Mouse (Mus musculus) lung, embryonic 14.5 days (tissue): Measurements from ENCODE around the gene Asb8. TPM values are rescaled to one million over a fixed set of nuclear protein-coding genes. Genes with fewer than 3 reads are reported as not detected.

Experiments
- ATAC-seq: fragments of 200-750 bp; cut with Nextera tagmentation; 2 replicates; pipeline ENCODE4 v1.8.0; 2017; ENCODE audit warnings: mild to moderate bottlenecking, moderate TSS enrichment, moderate library complexity; ENCODE audit not compliant: insufficient read depth
- DNase-seq: peaks from one replicate; pipeline ENCODE4 v3.0.0-alpha.2; 2015
- H3K27ac ChIP-seq: fragments of 300-500 bp; sonication (generic); 2 replicates; pipeline ENCODE4 v1.5.1; 2014; ENCODE audit warnings: low read depth, mild to moderate bottlenecking, moderate library complexity
- H3K27me3 ChIP-seq: fragments of 300-500 bp; sonication (generic); 2 replicates; pipeline ENCODE4 v1.6.1; 2014; ENCODE audit warnings: low read length, control low read depth; ENCODE audit not compliant: insufficient read depth
- H3K36me3 ChIP-seq: fragments of 300-500 bp; sonication (generic); 2 replicates; pipeline ENCODE4 v1.6.1; 2014; ENCODE audit warnings: control low read depth; ENCODE audit not compliant: insufficient read depth
- H3K4me1 ChIP-seq: fragments of 300-500 bp; sonication (generic); 2 replicates; pipeline ENCODE4 v1.6.1; 2014; ENCODE audit warnings: antibody characterized with exemption, control low read depth; ENCODE audit not compliant: insufficient read depth
- H3K4me2 ChIP-seq: fragments of 300-500 bp; sonication (generic); 2 replicates; pipeline ENCODE4 v1.6.1; 2014; ENCODE audit warnings: mild to moderate bottlenecking
- H3K4me3 ChIP-seq: fragments of 300-500 bp; sonication (generic); 2 replicates; pipeline ENCODE4 v1.5.1; 2014; ENCODE audit warnings: low read depth, low read length
- H3K9ac ChIP-seq: fragments of 300-500 bp; sonication (generic); 2 replicates; pipeline ENCODE4 v1.6.1; 2014
- H3K9me3 ChIP-seq: fragments of 300-500 bp; sonication (generic); 2 replicates; pipeline ENCODE4 v1.6.1; 2016; ENCODE audit warnings: low read depth, low read length, control low read depth
- CTCF ChIP-seq: IDR thresholded peaks from 2 replicates; pipeline ENCODE4 v1.5.1; 2016; ENCODE audit warnings: antibody characterized with exemption, low read depth
- WGBS: fragments of 180-500 bp; shearing (Covaris S2); extraction: QIAGEN DNeasy Blood & Tissue Kit; methylation state at CpG from one replicate; pipeline ENCODE4 v1.1.7; 2014; 5-methylcytosine and 5-hydroxymethylcytosine counted together
- polyA plus RNA-seq: library from polyadenylated mRNA; unstranded; fragments of >200 nt; fragmentation: Nextera tagmentation; extraction: Ambion mirVana; gene quantifications from 2 replicates; pipeline ENCODE4 v1.2.1, GENCODE M21; 2014

Asb8 gene
- polyA plus RNA-seq, 1 experiment from 2014 or later, result 48.7 TPM

DNA sequence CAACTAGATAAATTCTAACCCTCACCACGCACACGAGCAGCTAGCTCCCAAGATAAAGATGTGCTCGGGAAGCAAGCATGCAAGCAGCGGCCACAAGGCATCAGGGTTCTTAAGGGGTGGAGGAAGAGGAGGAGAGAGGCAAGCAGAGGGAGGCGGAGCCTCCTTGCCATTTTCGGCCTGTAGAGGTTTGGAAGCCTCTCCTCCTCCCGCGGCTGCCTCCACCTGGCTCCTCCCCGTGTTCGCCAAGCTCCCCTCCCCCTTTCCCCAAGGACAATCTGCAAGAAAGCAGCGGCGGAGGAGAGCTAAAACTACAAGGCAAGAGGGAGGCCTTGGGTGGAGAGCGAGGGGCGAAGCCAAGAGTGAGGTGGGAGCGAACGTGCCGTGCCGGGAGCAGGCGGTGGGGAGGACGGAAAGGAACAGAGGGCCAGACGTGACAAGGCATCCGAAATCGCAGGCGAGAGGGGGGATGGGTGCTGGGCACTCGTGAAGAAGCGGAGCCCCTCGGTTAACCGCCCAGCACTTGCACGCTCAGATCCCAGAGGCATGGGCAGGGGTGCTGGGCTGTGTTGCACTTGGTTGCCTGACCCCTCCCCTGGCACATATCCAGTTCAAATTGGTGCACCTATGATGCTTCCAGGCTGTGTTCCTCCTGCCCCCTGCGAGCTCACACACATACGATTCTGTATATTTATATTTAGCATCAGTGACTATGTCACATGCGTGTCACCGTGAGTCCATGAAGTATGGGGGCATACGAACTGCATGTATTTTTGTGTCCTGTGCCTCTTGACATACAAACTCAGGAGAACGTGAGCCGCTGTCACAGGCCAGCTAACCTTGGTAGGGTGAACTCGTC lies 56.9 kb downstream of the Asb8 start:
- H3K9ac ChIP-seq, result peak overlapping the region; percentile 66
- no peaks in the 10 kb centered on the region for H3K9me3 ChIP-seq
- H3K27me3 ChIP-seq, result 0 out of 2 replicates have a peak, but pooled peaks cover 3% of the 10 kb centered on the region
- 1% methylated on average over 37 of the region's 37 CpGs for WGBS
- ATAC-seq (peak; percentile 96), DNase-seq (peak; percentile 88)
- peak overlapping the region; percentile 62 for H3K4me3 ChIP-seq
- peak overlapping the region; percentile 78 for H3K4me2 ChIP-seq
- no peaks in the 10 kb centered on the region for H3K4me1 ChIP-seq
- no peaks in the 10 kb centered on the region; the same call in 1 of the 2 replicates for H3K36me3 ChIP-seq
- no peak for TF ChIP-seq CTCF
- peak overlapping the region; percentile 59; the same call in 1 of the 2 replicates for H3K27ac ChIP-seq

DNA sequence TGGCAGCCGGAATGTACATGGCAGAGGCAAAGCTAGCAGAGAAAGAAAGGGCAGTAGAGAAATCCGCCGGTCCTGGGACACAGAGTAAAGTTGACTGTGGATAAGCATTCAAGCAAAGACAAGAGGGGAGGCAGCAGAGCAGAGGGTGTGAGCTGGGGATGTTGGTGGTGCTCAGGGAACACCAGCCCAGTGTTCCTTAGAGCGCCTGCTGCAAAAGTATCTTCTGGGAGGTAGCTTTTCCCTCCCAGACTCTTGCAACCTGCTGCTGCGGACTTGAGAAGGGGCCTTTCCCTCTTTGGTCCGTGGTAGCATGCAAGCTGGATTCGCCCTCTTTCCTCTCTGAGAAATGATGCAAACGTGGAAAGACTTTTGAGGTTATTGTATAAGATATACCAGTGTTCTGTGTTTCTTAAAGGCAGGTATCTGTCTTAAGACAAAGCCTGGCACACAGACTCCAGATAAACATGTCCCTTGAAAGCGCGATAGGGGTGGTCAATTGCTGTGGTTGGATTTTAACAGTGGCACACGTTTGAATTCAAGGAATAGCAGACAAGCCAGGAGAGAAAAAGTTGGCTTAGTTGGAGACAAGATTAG lies 57.6 kb downstream of the Asb8 start:
- TF ChIP-seq CTCF, result no peak
- no peaks in the 10 kb centered on the region for H3K4me1 ChIP-seq
- 36% methylated on average over 11 of the region's 11 CpGs for whole genome bisulfite sequencing
- no peaks in the 10 kb centered on the region for H3K9me3 ChIP-seq
- H3K36me3 ChIP-seq, result no peaks in the 10 kb centered on the region; the same call in 1 of the 2 replicates
- H3K27ac ChIP-seq, result no peak overlapping the region
- H3K27me3 ChIP-seq, result 0 out of 2 replicates have a peak, but pooled peaks cover 3% of the 10 kb centered on the region
- H3K4me2 ChIP-seq, result peak overlapping the region; percentile 78
- peak overlapping the region; percentile 66 for H3K9ac ChIP-seq
- peak overlapping the region; percentile 62 for H3K4me3 ChIP-seq
- ATAC-seq, result peak; percentile 21; the same call in 1 of the 2 replicates
- DNase-seq, result no peak

DNA sequence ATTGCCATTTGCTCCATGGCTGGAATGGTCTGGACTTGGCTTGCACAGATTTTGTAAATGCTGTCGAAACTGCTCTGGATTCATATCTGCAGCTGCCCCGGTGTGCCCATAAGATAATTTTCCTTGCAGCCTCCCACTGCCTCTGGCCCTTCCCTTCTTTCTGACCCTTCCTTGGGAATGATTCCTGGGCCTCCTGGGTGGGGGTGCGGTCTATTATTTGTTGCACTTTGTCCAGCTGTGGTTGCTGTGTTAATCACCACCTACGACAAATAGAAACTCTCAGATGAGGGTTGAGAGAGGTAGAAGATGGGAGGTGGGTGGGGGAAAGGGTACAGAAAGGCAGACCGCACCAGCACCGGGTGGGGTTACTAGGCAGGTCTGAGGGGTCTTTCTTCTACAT lies 58.2 kb downstream of the Asb8 start:
- H3K27me3 ChIP-seq, result 0 out of 2 replicates have a peak, but pooled peaks cover 3% of the 10 kb centered on the region
- no peak overlapping the region for H3K4me2 ChIP-seq
- ATAC-seq (no peak), DNase-seq (no peak)
- H3K4me3 ChIP-seq, result no peak overlapping the region
- H3K9ac ChIP-seq, result no peak overlapping the region
- no peaks in the 10 kb centered on the region for H3K9me3 ChIP-seq
- no peak for TF ChIP-seq CTCF
- 76% methylated on average over 6 of the region's 6 CpGs for WGBS
- no peak overlapping the region for H3K27ac ChIP-seq
- H3K36me3 ChIP-seq, result no peaks in the 10 kb centered on the region; the same call in 1 of the 2 replicates
- no peaks in the 10 kb centered on the region for H3K4me1 ChIP-seq

DNA sequence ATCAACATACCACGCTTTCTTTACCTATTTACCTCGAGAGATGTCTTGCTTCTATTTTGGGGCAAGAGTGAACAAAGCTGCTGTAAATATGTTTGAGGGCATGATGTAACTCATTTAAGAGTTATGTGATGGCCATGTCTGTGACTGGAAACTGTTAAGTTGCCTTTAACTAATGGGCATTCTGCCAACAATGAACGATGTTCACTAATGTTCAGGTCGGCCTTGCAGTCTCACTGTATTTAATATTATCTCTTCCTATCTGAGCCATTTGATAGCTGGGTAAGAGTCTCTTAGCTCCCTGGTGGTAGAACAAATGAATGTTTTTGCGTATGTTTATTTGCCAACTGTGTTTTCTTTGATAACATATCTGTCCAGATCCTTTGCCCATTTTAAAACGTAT lies 58.9 kb downstream of the Asb8 start:
- no peaks in the 10 kb centered on the region for H3K9me3 ChIP-seq
- 0 out of 2 replicates have a peak, but pooled peaks cover 3% of the 10 kb centered on the region for H3K27me3 ChIP-seq
- no peaks in the 10 kb centered on the region for H3K36me3 ChIP-seq
- no peak for ATAC-seq
- WGBS, result 56% methylated on average over 6 of the region's 6 CpGs
- H3K9ac ChIP-seq, result no peak overlapping the region
- DNase-seq, result no peak
- no peak overlapping the region for H3K4me2 ChIP-seq
- H3K4me3 ChIP-seq, result no peak overlapping the region
- TF ChIP-seq CTCF, result no peak
- H3K4me1 ChIP-seq, result no peaks in the 10 kb centered on the region
- H3K27ac ChIP-seq, result no peak overlapping the region

DNA sequence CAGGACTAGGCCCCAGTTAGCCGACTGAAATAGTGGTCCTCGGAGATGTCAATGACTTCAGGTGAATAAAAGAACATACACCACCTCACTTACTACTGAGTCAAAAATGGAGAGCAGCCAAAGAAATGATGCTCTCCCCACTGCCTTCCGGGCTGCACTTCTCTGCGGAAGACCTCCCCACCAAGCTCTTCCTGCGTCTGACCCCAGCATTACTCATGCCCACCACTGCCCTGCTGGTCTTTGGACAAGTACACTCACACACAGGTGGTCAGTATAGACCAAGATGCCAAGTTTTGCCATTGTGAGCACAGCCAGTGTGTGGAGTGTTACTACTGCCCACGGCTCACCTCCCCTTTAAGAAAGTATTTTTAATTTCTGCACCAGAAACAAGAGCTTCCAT lies 63.0 kb downstream of the Asb8 start:
- Histone ChIP-seq H3K4me1 (no peaks in the 10 kb centered on the region), H3K36me3 (no peaks in the 10 kb centered on the region), H3K9me3 (no peaks in the 10 kb centered on the region), H3K4me3 (no peak overlapping the region), H3K4me2 (no peak overlapping the region), H3K27me3 (no peaks in the 10 kb centered on the region), H3K27ac (no peak overlapping the region), H3K9ac (no peak overlapping the region)
- WGBS, result 84% methylated on average over 6 of the region's 6 CpGs
- no peak for DNase-seq
- TF ChIP-seq CTCF, result no peak
- ATAC-seq, result no peak

DNA sequence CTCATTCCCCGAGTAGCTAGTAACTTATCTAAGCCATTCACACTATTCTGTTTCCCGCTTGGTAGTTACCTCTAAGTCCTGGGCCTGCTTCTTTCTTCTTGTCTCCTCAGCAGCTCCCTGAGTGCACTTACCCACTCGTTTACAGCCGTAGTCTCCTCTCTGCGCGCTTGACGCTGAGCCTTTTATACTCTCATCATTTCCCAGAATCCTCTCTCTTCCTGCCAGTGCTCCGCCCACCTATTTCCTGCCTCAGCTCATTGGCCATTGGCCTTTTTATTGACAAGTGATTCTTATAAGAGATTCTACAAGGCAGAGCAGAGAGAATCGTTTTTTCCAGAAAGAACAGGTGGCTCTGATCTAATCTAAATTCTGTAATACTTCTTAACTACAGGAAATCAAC lies 66.9 kb downstream of the Asb8 start:
- H3K9me3 ChIP-seq, result no peaks in the 10 kb centered on the region
- no peak overlapping the region for H3K27ac ChIP-seq
- no peaks in the 10 kb centered on the region for H3K27me3 ChIP-seq
- no peak overlapping the region for H3K9ac ChIP-seq
- H3K4me2 ChIP-seq, result no peak overlapping the region
- 84% methylated on average over 9 of the region's 9 CpGs for whole genome bisulfite sequencing
- DNase-seq (no peak), ATAC-seq (no peak)
- H3K4me3 ChIP-seq, result no peak overlapping the region
- no peaks in the 10 kb centered on the region for H3K4me1 ChIP-seq
- no peaks in the 10 kb centered on the region for H3K36me3 ChIP-seq
- no peak for TF ChIP-seq CTCF

DNA sequence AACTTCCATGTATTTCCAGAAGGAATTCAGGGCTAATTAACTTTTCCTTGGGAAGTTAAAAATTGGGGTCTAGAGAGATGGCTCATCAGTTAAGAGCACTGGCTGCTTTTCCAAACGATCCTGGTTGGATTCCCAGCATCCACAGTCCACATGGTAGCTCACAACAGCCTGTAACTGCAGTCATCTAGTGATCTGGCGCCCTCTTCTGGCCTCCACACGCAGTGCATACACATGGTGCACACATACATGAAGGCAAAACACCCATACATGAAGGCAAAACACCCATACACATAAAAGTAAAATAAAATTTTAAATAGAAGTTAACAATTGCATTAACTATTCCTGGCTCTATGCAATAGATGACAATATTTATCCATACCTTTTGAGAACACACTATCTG lies 68.5 kb downstream of the Asb8 start:
- Histone ChIP-seq H3K36me3 (no peaks in the 10 kb centered on the region), H3K4me3 (no peak overlapping the region), H3K9ac (no peak overlapping the region), H3K27me3 (no peaks in the 10 kb centered on the region), H3K9me3 (no peaks in the 10 kb centered on the region), H3K27ac (no peak overlapping the region), H3K4me1 (peaks cover 1% of the 10 kb centered on the region; the same call in 1 of the 2 replicates), H3K4me2 (no peak overlapping the region)
- TF ChIP-seq CTCF, result peak; percentile 48
- 49% methylated on average over 3 of the region's 3 CpGs for WGBS
- no peak for DNase-seq
- no peak for ATAC-seq
